Mouse (Mus musculus) kidney, postnatal 4 days (tissue): ENCODE results near the gene Tenm3.
A peak's percentile ranks its signal among the peaks of the same experiment; 100 is the strongest.

ENCODE experiments used
- DNase-seq, 2 experiments: peaks; one replicate each; pipeline ENCODE4 v3.0.0; 2021; ENCODE audit warnings: mixed read lengths in 2 of 2

Tenm3 gene

GRCm38 (mm10) chr8:48843931-48844285, at the start of gene Tenm3:
Tenm3 (minus strand) TSS chr8:48843951.
- DNase-seq, result peak; percentile 45 to 67

- no peak for DNase-seq
Measured at GRCm38 (mm10) chr8:48890216-48890765, 46.5 kb upstream of the Tenm3 start.

GRCm38 (mm10) chr8:48884270-48884669, 40.5 kb upstream of the Tenm3 start:
- DNase-seq, result no peak

GRCm38 (mm10) chr8:48880585-48880984, 36.8 kb upstream of the Tenm3 start:
- DNase-seq, result no peak

GRCm38 (mm10) chr8:48865972-48866371, 22.2 kb upstream of the Tenm3 start:
- no peak for DNase-seq

- DNase-seq, result no peak
Measured at GRCm38 (mm10) chr8:48865485-48865884, 21.7 kb upstream of the Tenm3 start.

- no peak for DNase-seq
Measured at GRCm38 (mm10) chr8:48850223-48851010, 6.7 kb upstream of the Tenm3 start.

GRCm38 (mm10) chr8:48849091-48849616, 5.4 kb upstream of the Tenm3 start:
- DNase-seq, result no peak

- peak; percentile 30 to 44 for DNase-seq
Measured at GRCm38 (mm10) chr8:48844961-48845360, 1.2 kb upstream of the Tenm3 start.

GRCm38 (mm10) chr8:48844370-48844905, 687 bp upstream of the Tenm3 start:
- peak; percentile 31 to 56 for DNase-seq

GRCm38 (mm10) chr8:48842991-48843930, 490 bp downstream of the Tenm3 start:
- peak; percentile 76 to 85 for DNase-seq

GRCm38 (mm10) chr8:48842516-48842990, 1.2 kb downstream of the Tenm3 start:
- no peak for DNase-seq

- DNase-seq, result no peak
Measured at GRCm38 (mm10) chr8:48842035-48842434, 1.7 kb downstream of the Tenm3 start.

- DNase-seq, result no peak
Measured at GRCm38 (mm10) chr8:48835745-48836144, 8.0 kb downstream of the Tenm3 start.

- DNase-seq, result peak; percentile 8 to 32
Measured at GRCm38 (mm10) chr8:48827454-48827853, 16.3 kb downstream of the Tenm3 start.

- no peak for DNase-seq
Measured at GRCm38 (mm10) chr8:48825666-48826065, 18.1 kb downstream of the Tenm3 start.

GRCm38 (mm10) chr8:48822291-48822690, 21.5 kb downstream of the Tenm3 start:
- DNase-seq, result no peak

- no peak for DNase-seq
Measured at GRCm38 (mm10) chr8:48819962-48820361, 23.8 kb downstream of the Tenm3 start.

- no peak for DNase-seq
Measured at GRCm38 (mm10) chr8:48819348-48819747, 24.4 kb downstream of the Tenm3 start.

- DNase-seq, result peak in 1 of 2 experiments; percentile 18
Measured at GRCm38 (mm10) chr8:48816941-48817340, 26.8 kb downstream of the Tenm3 start.

GRCm38 (mm10) chr8:48812196-48812741, 31.5 kb downstream of the Tenm3 start:
- DNase-seq, result no peak

GRCm38 (mm10) chr8:48810615-48811014, 33.1 kb downstream of the Tenm3 start:
- no peak for DNase-seq
